Mouse (Mus musculus): ENCODE measurements at regions not wholly inside any gene's neighbourhood (a gene's known extent, or its start where the extent isn't known, plus 50 kb on each side); places are given as distances from the start of the nearest gene placed in this dataset.

- TF ChIP-seq POLR2A (IDR thresholded peaks at IDR 0.05; ENCODE audit: insufficient read depth, low read depth, low read length) (no peak), CTCF (IDR thresholded peaks at IDR 0.05; ENCODE audit: insufficient read depth, low read depth, low read length) (no peak)
These were observed 120.4 kb upstream of the 1600014C23Rik start for GRCm38 (mm10) chr17:45853931-45854653.
